Mouse (Mus musculus) bone marrow macrophage, adult 2 months (primary cell): Measurements from ENCODE around the gene Prm1.

Experiments used
- CTCF ChIP-seq: IDR thresholded peaks from 2 replicates; pipeline ENCODE4 v1.5.1; 2012; ENCODE audit warnings: low read depth, mild to moderate bottlenecking, low read length, moderate library complexity
- POLR2A ChIP-seq: IDR thresholded peaks from 2 replicates; pipeline ENCODE4 v1.6.1; 2012; ENCODE audit warnings: mild to moderate bottlenecking, low read depth, low read length, borderline replicate concordance

- TF ChIP-seq CTCF (no peak), POLR2A (no peak)
These were observed 21.5 kb downstream of the Prm1 start for GRCm38 (mm10) chr16:10783883-10784792.
